Mouse (Mus musculus): ENCODE measurements around the gene Hipk1. TPM values are rescaled to one million over a fixed set of nuclear protein-coding genes. Genes with fewer than 3 reads are reported as not detected.

The Hipk1 gene
- polyA plus RNA-seq, 1 experiment = 58.1 TPM

- Histone ChIP-seq H3K36me3 (ENCODE audit: control insufficient read depth, insufficient read depth, low read length) (no peaks in the 10 kb centered on the region), H3K27me3 (replicated peaks; ENCODE audit: control insufficient read depth, insufficient read depth, low read length) (no peaks in the 10 kb centered on the region), H3K4me3 (ENCODE audit: insufficient read depth, low read depth, low read length) (no peak overlapping the region), H3K4me1 (ENCODE audit: control insufficient read depth, insufficient read depth, low read length) (peaks cover 25% of the 10 kb centered on the region), H3K27ac (ENCODE audit: insufficient read depth, low read depth, low read length) (no peak overlapping the region)
- TF ChIP-seq POLR2A (IDR thresholded peaks at IDR 0.05; ENCODE audit: low read depth, low read length) (no peak), CTCF (conservative IDR thresholded peaks at IDR 0.05; ENCODE audit: insufficient read depth, insufficient read length, low read depth, low read length) (no peak)
- DNase-seq = no peak
- WGBS = 65% methylated on average over 5 of the region's 5 CpGs
Observed at GRCm38 (mm10) chr3:103780777-103781176, 10.6 kb downstream of the Hipk1 start.

DNA sequence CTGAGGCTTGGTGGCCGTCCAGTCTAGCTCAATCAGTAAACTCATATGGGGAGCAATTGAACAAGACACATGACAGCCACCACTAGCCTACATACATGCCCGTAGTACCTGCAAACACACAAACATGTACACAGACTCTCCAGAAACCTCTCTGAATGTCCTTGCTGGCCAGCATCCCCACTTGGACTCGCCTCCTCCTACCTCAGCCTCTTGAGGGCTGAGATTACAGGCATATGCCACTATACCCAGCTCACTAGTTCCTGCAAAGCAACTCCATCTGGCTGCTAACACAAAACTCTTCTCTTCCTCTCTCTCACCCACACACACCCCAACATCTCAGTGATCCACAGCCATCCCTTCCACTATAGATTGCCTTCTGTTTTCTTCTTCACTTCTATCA is 11.1 kb downstream of the Hipk1 start:
- H3K4me3 ChIP-seq (ENCODE audit: insufficient read depth, low read depth, low read length) = no peak overlapping the region
- no peak for TF ChIP-seq CTCF (conservative IDR thresholded peaks at IDR 0.05; ENCODE audit: insufficient read depth, insufficient read length, low read depth, low read length)
- TF ChIP-seq POLR2A (IDR thresholded peaks at IDR 0.05; ENCODE audit: low read depth, low read length) = no peak
- 93% methylated on average over 3 of the region's 3 CpGs for WGBS
- no peak for DNase-seq
- no peak overlapping the region for H3K27ac ChIP-seq (ENCODE audit: insufficient read depth, low read depth, low read length)
- H3K4me1 ChIP-seq (ENCODE audit: control insufficient read depth, insufficient read depth, low read length) = peaks cover 23% of the 10 kb centered on the region
- H3K27me3 ChIP-seq (replicated peaks; ENCODE audit: control insufficient read depth, insufficient read depth, low read length) = no peaks in the 10 kb centered on the region
- H3K36me3 ChIP-seq (ENCODE audit: control insufficient read depth, insufficient read depth, low read length) = no peaks in the 10 kb centered on the region; the same call in 1 of the 2 replicates

DNA sequence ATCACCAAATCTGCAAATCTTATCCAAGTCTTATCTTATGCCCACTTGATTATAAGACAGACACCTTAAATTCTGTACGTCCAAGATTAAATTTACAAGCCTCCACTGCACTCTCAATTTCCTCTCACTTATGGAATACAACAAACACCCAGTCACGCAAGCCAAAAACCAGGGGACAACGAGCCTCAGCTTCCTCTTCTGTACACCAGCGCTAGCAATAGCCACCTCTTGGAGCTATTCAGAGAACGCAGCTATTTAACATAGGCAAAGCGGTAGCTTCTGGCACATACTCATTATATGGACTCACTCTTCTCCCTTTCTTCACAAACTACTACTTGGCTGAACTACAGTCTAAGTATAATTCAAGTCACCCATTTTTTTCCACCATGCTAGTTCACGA is 12.2 kb downstream of the Hipk1 start:
- H3K4me3 ChIP-seq (ENCODE audit: insufficient read depth, low read depth, low read length) = no peak overlapping the region
- no peak for TF ChIP-seq CTCF (conservative IDR thresholded peaks at IDR 0.05; ENCODE audit: insufficient read depth, insufficient read length, low read depth, low read length)
- TF ChIP-seq POLR2A (IDR thresholded peaks at IDR 0.05; ENCODE audit: low read depth, low read length) = no peak
- no peak overlapping the region for H3K27ac ChIP-seq (ENCODE audit: insufficient read depth, low read depth, low read length)
- H3K27me3 ChIP-seq (replicated peaks; ENCODE audit: control insufficient read depth, insufficient read depth, low read length) = no peaks in the 10 kb centered on the region
- H3K4me1 ChIP-seq (ENCODE audit: control insufficient read depth, insufficient read depth, low read length) = peaks cover 20% of the 10 kb centered on the region
- DNase-seq = no peak
- no peaks in the 10 kb centered on the region; the same call in 1 of the 2 replicates for H3K36me3 ChIP-seq (ENCODE audit: control insufficient read depth, insufficient read depth, low read length)
- 75% methylated on average over 7 of the region's 7 CpGs for WGBS

DNA sequence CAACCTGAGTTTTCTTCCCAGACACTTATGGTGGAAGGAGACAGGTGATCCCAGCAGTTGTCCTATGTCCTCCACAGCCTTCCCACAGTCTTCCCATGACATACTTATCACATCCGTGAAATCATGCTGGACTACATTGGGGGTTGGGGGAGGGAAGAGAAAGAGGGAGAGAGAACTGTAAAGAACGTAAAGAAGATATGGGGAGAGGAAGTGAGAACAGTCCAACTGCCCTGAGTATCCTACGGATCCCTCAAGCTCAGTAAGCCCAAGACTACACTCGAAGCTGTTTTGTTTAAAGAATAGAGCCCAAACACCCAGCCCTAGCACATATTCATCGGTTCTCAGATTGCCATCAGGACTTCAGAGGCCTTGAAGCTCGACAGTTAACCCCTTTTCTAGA is 12.7 kb downstream of the Hipk1 start:
- Histone ChIP-seq H3K4me3 (ENCODE audit: insufficient read depth, low read depth, low read length) (no peak overlapping the region), H3K27ac (ENCODE audit: insufficient read depth, low read depth, low read length) (no peak overlapping the region), H3K4me1 (ENCODE audit: control insufficient read depth, insufficient read depth, low read length) (peaks cover 20% of the 10 kb centered on the region), H3K27me3 (replicated peaks; ENCODE audit: control insufficient read depth, insufficient read depth, low read length) (no peaks in the 10 kb centered on the region), H3K36me3 (ENCODE audit: control insufficient read depth, insufficient read depth, low read length) (no peaks in the 10 kb centered on the region; the same call in 1 of the 2 replicates)
- no peak for DNase-seq
- TF ChIP-seq POLR2A (IDR thresholded peaks at IDR 0.05; ENCODE audit: low read depth, low read length) (no peak), CTCF (conservative IDR thresholded peaks at IDR 0.05; ENCODE audit: insufficient read depth, insufficient read length, low read depth, low read length) (no peak)
- WGBS = 76% methylated on average over 6 of the region's 6 CpGs

GRCm38 (mm10) chr3:103777940-103778339 is 13.4 kb downstream of the Hipk1 start:
- TF ChIP-seq CTCF (conservative IDR thresholded peaks at IDR 0.05; ENCODE audit: insufficient read depth, insufficient read length, low read depth, low read length) (no peak), POLR2A (IDR thresholded peaks at IDR 0.05; ENCODE audit: low read depth, low read length) (no peak)

DNA sequence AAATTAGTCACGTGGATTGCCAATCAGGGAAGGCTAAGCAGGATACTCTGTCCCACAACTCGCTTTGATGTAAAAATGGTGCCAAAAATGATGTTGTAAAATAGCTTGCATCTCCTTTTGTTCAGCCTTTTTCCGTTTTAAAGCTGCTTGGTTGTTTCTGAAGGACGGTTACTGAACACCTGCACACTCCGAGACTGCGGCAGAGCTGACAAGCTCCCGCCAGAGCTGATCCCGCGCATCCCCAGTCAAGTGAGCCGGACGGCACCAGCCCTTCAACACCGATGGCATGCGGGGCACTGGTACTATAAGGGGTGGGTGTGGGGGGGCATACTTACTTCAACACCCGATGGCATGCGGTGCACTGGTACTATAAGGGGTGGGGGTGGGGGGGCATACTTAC is 17.4 kb downstream of the Hipk1 start:
- H3K4me1 ChIP-seq (ENCODE audit: control insufficient read depth, insufficient read depth, low read length) = peaks cover 31% of the 10 kb centered on the region
- H3K27ac ChIP-seq (ENCODE audit: insufficient read depth, low read depth, low read length) = peak overlapping the region; percentile 24; the same call in 1 of the 2 replicates
- no peak for TF ChIP-seq CTCF (conservative IDR thresholded peaks at IDR 0.05; ENCODE audit: insufficient read depth, insufficient read length, low read depth, low read length)
- no peak for TF ChIP-seq POLR2A (IDR thresholded peaks at IDR 0.05; ENCODE audit: low read depth, low read length)
- DNase-seq = no peak
- peaks cover 2% of the 10 kb centered on the region; the same call in 1 of the 2 replicates for H3K36me3 ChIP-seq (ENCODE audit: control insufficient read depth, insufficient read depth, low read length)
- WGBS = 68% methylated on average over 15 of the region's 15 CpGs
- no peak overlapping the region for H3K4me3 ChIP-seq (ENCODE audit: insufficient read depth, low read depth, low read length)
- no peaks in the 10 kb centered on the region for H3K27me3 ChIP-seq (replicated peaks; ENCODE audit: control insufficient read depth, insufficient read depth, low read length)

More at GRCm38 (mm10) chr3:103777940-103778339, 13.4 kb downstream of the Hipk1 start:
- Histone ChIP-seq H3K27ac (ENCODE audit: insufficient read depth, low read depth, low read length) (no peak overlapping the region), H3K4me3 (ENCODE audit: insufficient read depth, low read depth, low read length) (no peak overlapping the region), H3K27me3 (replicated peaks; ENCODE audit: control insufficient read depth, insufficient read depth, low read length) (no peaks in the 10 kb centered on the region), H3K4me1 (ENCODE audit: control insufficient read depth, insufficient read depth, low read length) (peaks cover 21% of the 10 kb centered on the region), H3K36me3 (ENCODE audit: control insufficient read depth, insufficient read depth, low read length) (no peaks in the 10 kb centered on the region; the same call in 1 of the 2 replicates)
- 81% methylated on average over 11 of the region's 11 CpGs for WGBS
- DNase-seq = no peak

DNA sequence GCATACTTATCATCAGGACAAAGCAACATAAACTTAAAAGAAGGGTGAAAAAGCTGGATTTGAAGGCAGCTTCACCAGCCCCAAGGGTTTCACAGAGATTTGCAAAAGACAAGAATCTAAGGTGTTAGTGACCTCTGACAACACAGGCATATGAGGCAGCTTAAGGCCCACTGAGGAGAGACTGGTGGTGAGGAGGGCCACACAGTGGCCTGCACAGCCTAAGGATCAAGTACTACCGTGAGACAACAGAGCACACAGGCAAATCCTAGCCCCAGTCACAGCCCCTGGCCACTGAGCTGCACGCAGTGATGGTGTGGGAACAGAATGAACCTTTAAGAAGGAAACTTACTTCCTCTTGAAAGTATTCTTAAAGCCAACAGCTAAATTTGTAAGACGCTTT is 17.9 kb downstream of the Hipk1 start:
- peaks cover 4% of the 10 kb centered on the region; the same call in 1 of the 2 replicates for H3K36me3 ChIP-seq (ENCODE audit: control insufficient read depth, insufficient read depth, low read length)
- WGBS = 47% methylated on average over 3 of the region's 3 CpGs
- peak overlapping the region; percentile 95 for H3K27ac ChIP-seq (ENCODE audit: insufficient read depth, low read depth, low read length)
- H3K4me3 ChIP-seq (ENCODE audit: insufficient read depth, low read depth, low read length) = no peak overlapping the region
- no peak for TF ChIP-seq POLR2A (IDR thresholded peaks at IDR 0.05; ENCODE audit: low read depth, low read length)
- TF ChIP-seq CTCF (conservative IDR thresholded peaks at IDR 0.05; ENCODE audit: insufficient read depth, insufficient read length, low read depth, low read length) = no peak
- peaks cover 30% of the 10 kb centered on the region for H3K4me1 ChIP-seq (ENCODE audit: control insufficient read depth, insufficient read depth, low read length)
- no peaks in the 10 kb centered on the region for H3K27me3 ChIP-seq (replicated peaks; ENCODE audit: control insufficient read depth, insufficient read depth, low read length)
- DNase-seq = no peak
